Mouse (Mus musculus) liver, embryonic 13.5 days (tissue): ENCODE data around the gene Vps37d. TPM values are rescaled to one million over a fixed set of nuclear protein-coding genes. Genes with fewer than 3 reads are reported as not detected.
A peak's percentile ranks its signal among the peaks of the same experiment; 100 is the strongest.

Source experiments
- ATAC-seq: fragments of 200-750 bp; cut with Nextera tagmentation; 2 replicates; pipeline ENCODE4 v1.8.0; 2017; ENCODE audit warnings: low read depth, mild to moderate bottlenecking, moderate number of reproducible peaks, moderate library complexity
- DNase-seq: peaks from one replicate; pipeline ENCODE4 v3.0.0; 2022
- H3K27ac ChIP-seq: fragments of 300-500 bp; sonication (generic); 2 replicates; pipeline ENCODE4 v1.5.1; 2015; ENCODE audit warnings: moderate library complexity, mild to moderate bottlenecking, inconsistent platforms
- H3K27me3 ChIP-seq: fragments of 300-500 bp; sonication (generic); 2 replicates; pipeline ENCODE4 v1.6.1; 2015; ENCODE audit warnings: mild to moderate bottlenecking, inconsistent platforms
- H3K36me3 ChIP-seq: fragments of 300-500 bp; sonication (generic); 2 replicates; pipeline ENCODE4 v1.6.1; 2015; ENCODE audit warnings: mild to moderate bottlenecking, inconsistent platforms
- H3K4me1 ChIP-seq: fragments of 300-500 bp; sonication (generic); replicated peaks from 2 replicates; pipeline ENCODE4 v1.6.1; 2015; ENCODE audit warnings: inconsistent platforms
- H3K4me2 ChIP-seq: fragments of 300-500 bp; sonication (generic); 2 replicates; pipeline ENCODE4 v1.6.1; 2015; ENCODE audit warnings: inconsistent platforms, mild to moderate bottlenecking, moderate library complexity
- H3K4me3 ChIP-seq: fragments of 300-500 bp; sonication (generic); replicated peaks from 2 replicates; pipeline ENCODE4 v1.5.1; 2015; ENCODE audit warnings: mild to moderate bottlenecking, inconsistent platforms
- H3K9ac ChIP-seq: fragments of 300-500 bp; sonication (generic); 2 replicates; pipeline ENCODE4 v1.6.1; 2015; ENCODE audit warnings: mild to moderate bottlenecking, inconsistent platforms
- H3K9me3 ChIP-seq: fragments of 300-500 bp; sonication (generic); replicated peaks from 2 replicates; pipeline ENCODE4 v1.6.1; 2016; ENCODE audit warnings: inconsistent platforms
- WGBS: fragments of 180-500 bp; shearing (Covaris S2); methylation state at CpG from one replicate; pipeline ENCODE4 v1.1.7; 2015; ENCODE audit not compliant: insufficient replicate concordance; 5-methylcytosine and 5-hydroxymethylcytosine counted together
- polyA plus RNA-seq: library from polyadenylated mRNA; unstranded; fragments of >200 nt; fragmentation: Nextera tagmentation; extraction: Ambion mirVana; gene quantifications from 2 replicates; pipeline ENCODE4 v1.2.1, GENCODE M21; 2015

Vps37d gene
- polyA plus RNA-seq, 1 experiment from 2014 or later, result 0.47 TPM

DNA sequence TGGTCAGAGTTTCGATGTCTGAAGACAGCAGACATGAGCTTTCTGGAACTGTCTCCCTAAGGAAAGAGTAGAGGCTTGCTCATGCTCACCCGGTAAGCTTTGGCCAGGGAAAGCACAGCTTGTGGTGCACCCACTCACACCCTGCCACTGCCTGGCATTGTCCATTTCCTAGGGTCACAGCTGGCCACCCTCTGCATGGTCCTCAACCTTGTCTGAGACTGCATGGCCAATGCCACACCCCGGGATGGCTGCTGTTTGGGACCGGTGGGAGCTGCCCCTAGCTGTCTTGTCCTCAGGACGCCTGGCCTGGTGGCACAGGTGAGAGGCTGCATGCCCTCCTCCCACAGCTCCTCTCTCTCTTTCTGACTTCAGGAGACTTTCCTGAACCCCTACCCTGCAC is 29.5 kb downstream of the Vps37d start:
- no peaks in the 10 kb centered on the region for H3K27me3 ChIP-seq
- ATAC-seq (no peak), DNase-seq (no peak)
- H3K4me2 ChIP-seq, result no peak overlapping the region
- peaks cover 31% of the 10 kb centered on the region for H3K36me3 ChIP-seq
- H3K27ac ChIP-seq, result no peak overlapping the region
- no peaks in the 10 kb centered on the region for H3K4me1 ChIP-seq
- H3K4me3 ChIP-seq, result no peak overlapping the region
- H3K9me3 ChIP-seq, result no peaks in the 10 kb centered on the region
- H3K9ac ChIP-seq, result no peak overlapping the region
- WGBS, result 73% methylated on average over 5 of the region's 5 CpGs

DNA sequence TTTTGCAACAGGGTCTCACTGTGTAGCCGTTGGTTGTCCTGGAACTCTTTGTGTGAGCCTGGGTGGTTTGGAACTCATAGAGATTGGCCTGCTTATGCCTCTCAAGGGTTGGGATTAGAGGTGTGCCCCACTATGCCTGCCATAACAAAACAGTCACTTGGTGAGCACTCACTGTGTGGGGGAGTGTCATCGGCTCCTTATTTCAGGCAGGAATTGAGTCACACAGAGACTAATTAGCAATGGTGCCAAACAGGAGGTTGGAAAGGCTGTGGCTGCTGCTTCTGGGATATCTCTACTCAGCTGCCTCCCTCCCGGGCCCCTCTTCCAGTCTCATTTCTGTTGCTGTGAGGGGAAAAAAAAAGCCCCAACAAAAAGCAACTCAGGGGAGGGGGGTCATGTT is 33.5 kb downstream of the Vps37d start:
- Histone ChIP-seq H3K9me3 (no peaks in the 10 kb centered on the region), H3K9ac (no peak overlapping the region), H3K27me3 (no peaks in the 10 kb centered on the region), H3K27ac (no peak overlapping the region), H3K4me2 (no peak overlapping the region), H3K4me3 (no peak overlapping the region), H3K36me3 (peaks cover 15% of the 10 kb centered on the region), H3K4me1 (peaks cover 35% of the 10 kb centered on the region)
- ATAC-seq (no peak), DNase-seq (no peak)
- WGBS, result 78% methylated on average over 3 of the region's 3 CpGs

DNA sequence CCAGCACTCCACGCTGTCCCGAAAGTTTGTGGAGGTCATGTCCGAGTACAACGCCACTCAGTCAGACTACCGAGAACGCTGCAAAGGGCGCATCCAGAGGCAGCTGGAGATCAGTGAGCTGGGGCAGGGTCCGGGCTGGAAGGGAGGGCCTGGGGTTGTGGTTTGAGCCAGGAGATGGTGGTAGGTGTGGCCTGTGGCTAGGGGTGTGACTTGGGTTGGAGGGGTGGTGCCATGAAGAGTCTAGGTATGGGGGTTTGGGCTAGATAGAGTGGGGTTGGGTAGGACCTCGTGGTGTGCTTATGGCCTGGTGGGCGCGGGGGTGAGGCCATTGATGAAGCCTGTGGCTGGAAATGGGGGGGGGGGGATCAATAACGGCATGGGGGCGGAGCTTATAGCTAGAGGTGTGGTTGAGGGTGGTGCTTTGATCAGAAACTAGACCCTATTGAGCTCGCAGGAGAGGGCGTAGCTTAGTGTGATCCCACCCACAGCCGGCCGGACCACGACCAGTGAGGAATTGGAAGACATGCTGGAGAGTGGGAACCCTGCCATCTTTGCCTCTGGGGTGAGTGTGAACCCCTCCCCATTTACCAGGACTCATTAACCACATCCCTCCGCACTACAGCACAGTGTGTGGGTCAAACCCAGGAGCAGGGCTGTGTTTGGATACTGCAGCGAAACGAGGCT is 35.8 kb downstream of the Vps37d start:
- peak overlapping the region; percentile 36; the same call in 1 of the 2 replicates for H3K9ac ChIP-seq
- ATAC-seq, result peak; percentile 70
- peaks cover 6% of the 10 kb centered on the region; the same call in 1 of the 2 replicates for H3K36me3 ChIP-seq
- no peaks in the 10 kb centered on the region for H3K27me3 ChIP-seq
- 36% methylated on average over 21 of the region's 21 CpGs for WGBS
- H3K4me2 ChIP-seq, result peak overlapping the region; percentile 62
- H3K4me1 ChIP-seq, result peaks cover 43% of the 10 kb centered on the region
- peak overlapping the region; percentile 38 for H3K4me3 ChIP-seq
- H3K27ac ChIP-seq, result no peak overlapping the region
- no peaks in the 10 kb centered on the region for H3K9me3 ChIP-seq
- peak; percentile 38 for DNase-seq

DNA sequence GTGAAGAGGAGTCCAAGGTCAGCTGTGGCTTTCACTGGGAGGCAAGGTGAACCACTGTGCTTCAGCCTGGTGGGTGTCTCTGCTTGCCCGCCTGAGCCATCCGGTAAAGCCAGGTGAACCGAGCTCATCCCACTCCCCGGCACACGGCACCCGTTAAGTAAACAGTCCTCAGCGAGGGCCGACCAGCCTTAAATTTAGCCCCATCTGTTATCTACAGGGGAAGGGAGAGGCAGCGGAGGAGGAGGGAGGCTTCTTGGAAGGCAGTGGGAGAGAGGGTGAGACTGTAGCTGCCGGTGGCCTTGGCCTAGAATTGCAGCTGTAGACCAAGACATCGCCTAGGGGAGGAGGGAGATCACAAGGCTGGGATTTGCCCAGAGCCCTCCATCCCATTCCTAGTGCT is 37.3 kb downstream of the Vps37d start:
- Histone ChIP-seq H3K36me3 (peaks cover 6% of the 10 kb centered on the region; the same call in 1 of the 2 replicates), H3K27me3 (no peaks in the 10 kb centered on the region), H3K9ac (peak overlapping the region; percentile 8), H3K4me1 (peaks cover 49% of the 10 kb centered on the region), H3K27ac (peak overlapping the region; percentile 50), H3K4me2 (peak overlapping the region; percentile 30), H3K4me3 (no peak overlapping the region), H3K9me3 (no peaks in the 10 kb centered on the region)
- no peak for DNase-seq
- no peak for ATAC-seq
- WGBS, result 28% methylated on average over 11 of the region's 11 CpGs

DNA sequence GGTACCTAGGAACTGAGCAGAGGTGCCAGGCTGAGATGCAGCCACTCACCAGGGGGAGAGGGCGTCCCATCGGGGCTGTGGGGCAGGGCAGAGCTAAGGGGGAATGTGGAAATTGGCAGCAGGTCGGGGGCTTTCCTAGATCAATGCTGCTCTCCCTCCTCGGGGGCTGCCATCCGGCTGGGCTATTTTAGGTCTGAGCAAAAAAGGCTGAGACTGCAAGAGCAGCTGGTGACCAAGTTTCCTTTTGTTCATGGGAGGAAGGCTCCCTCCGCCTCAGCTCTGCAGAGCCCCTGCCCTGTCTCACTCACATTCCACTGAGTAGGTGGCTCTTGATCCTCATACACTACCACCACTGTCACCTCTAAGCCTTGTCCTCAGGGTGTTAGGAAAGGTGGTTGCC is 38.0 kb downstream of the Vps37d start:
- Histone ChIP-seq H3K4me1 (peaks cover 54% of the 10 kb centered on the region), H3K9me3 (no peaks in the 10 kb centered on the region), H3K9ac (peak overlapping the region; percentile 8), H3K4me3 (no peak overlapping the region), H3K27ac (peak overlapping the region; percentile 50), H3K4me2 (peak overlapping the region; percentile 30; the same call in 1 of the 2 replicates), H3K27me3 (no peaks in the 10 kb centered on the region), H3K36me3 (peaks cover 4% of the 10 kb centered on the region; the same call in 1 of the 2 replicates)
- WGBS, result 46% methylated on average over 6 of the region's 6 CpGs
- ATAC-seq (no peak), DNase-seq (no peak)

DNA sequence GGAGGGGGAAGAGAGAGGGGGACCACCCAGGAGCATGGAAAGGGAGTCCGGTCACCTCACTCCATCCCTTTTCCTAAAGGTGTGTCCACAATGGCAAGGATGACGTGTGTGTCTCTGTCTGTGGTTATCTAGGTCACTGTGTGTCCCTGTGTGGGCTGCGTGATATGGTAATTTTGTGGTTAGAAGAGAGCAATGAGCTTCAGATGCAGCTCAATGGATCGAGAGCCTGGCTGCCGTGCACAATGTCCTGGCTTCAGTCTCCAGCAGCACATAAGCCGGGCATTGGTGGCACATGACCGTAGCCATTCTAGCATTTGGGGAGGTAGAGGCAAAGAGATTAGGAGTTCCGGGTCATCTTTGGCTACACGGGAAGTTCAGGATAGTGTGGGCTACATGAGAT is 38.5 kb downstream of the Vps37d start:
- WGBS, result 33% methylated on average over 9 of the region's 9 CpGs
- ATAC-seq (no peak), DNase-seq (no peak)
- no peaks in the 10 kb centered on the region for H3K27me3 ChIP-seq
- peaks cover 54% of the 10 kb centered on the region for H3K4me1 ChIP-seq
- no peak overlapping the region for H3K4me3 ChIP-seq
- H3K4me2 ChIP-seq, result peak overlapping the region; percentile 30; the same call in 1 of the 2 replicates
- H3K9me3 ChIP-seq, result peaks cover 3% of the 10 kb centered on the region; the same call in 1 of the 2 replicates
- no peak overlapping the region for H3K9ac ChIP-seq
- peak overlapping the region; percentile 50; the same call in 1 of the 2 replicates for H3K27ac ChIP-seq
- no peaks in the 10 kb centered on the region for H3K36me3 ChIP-seq

DNA sequence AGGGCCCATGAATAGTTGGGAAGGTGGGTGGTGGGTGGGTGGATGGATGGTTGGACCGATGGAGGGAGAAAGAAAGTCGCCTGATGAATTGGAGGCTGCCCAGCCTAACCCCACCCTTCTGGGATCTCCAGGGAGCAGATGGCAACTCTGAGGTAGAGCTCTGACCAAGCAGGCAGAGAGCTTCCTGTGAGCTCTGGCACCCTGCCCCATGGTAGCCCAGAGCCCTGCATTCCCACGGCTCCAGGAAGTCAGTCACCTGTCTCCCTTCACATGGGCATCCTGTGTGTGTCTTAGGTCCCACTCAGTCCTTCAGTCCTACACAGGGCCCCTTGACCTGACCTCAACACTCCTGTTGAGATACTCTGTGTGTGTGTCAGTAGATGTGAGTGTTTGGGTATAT is 40.1 kb downstream of the Vps37d start:
- H3K9me3 ChIP-seq, result peaks cover 6% of the 10 kb centered on the region; the same call in 1 of the 2 replicates
- no peaks in the 10 kb centered on the region for H3K27me3 ChIP-seq
- WGBS, result 78% methylated on average over 3 of the region's 3 CpGs
- ATAC-seq, result no peak
- no peak overlapping the region for H3K27ac ChIP-seq
- H3K4me1 ChIP-seq, result peaks cover 52% of the 10 kb centered on the region
- no peak overlapping the region for H3K4me2 ChIP-seq
- no peak for DNase-seq
- H3K9ac ChIP-seq, result no peak overlapping the region
- H3K36me3 ChIP-seq, result no peaks in the 10 kb centered on the region
- no peak overlapping the region for H3K4me3 ChIP-seq

DNA sequence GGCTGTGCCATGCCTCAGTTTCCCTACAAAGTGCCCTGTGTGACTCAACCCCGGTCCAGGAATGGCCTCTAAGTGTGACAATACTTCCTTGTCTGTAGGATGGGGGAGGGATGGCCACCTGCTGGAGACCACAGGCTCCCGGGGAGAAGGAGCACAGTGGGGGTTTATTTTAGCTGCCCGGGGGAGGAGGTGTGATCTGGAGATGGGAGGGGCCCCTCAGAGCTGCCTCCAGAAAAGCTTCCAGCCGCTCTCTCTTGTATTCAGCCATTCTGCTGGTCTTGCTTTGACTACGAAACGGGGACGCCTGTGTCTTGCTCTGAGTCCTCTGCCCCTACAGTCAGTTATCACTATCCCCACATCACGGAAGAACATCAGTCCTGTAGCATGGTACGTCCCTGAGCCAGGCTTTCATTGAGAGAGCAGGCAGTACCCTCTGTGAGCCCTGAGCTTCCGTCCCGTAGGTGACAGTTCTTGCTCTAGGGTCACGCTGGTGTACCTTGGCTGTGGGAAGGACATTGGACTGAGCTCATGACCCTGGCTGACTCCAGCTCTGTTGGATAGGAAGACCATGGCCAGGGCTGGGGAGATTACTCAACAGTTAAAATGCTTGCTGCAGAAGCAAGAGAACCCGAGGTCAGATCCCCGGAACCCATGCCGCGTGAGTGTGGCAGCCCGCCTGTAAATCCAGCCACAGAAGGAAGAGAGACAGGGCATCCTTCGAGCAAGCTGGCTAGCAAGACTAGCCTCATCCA is 42.3 kb downstream of the Vps37d start:
- H3K4me1 ChIP-seq, result peaks cover 31% of the 10 kb centered on the region
- ATAC-seq (peak; percentile 63), DNase-seq (no peak)
- no peak overlapping the region for H3K4me3 ChIP-seq
- 0 out of 2 replicates have a peak overlapping the region, but pooled peaks have one; percentile 1 for H3K4me2 ChIP-seq
- peaks cover 6% of the 10 kb centered on the region; the same call in 1 of the 2 replicates for H3K9me3 ChIP-seq
- no peaks in the 10 kb centered on the region for H3K36me3 ChIP-seq
- peak overlapping the region; percentile 41 for H3K27ac ChIP-seq
- H3K27me3 ChIP-seq, result no peaks in the 10 kb centered on the region
- no peak overlapping the region for H3K9ac ChIP-seq
- WGBS, result 56% methylated on average over 18 of the region's 18 CpGs

DNA sequence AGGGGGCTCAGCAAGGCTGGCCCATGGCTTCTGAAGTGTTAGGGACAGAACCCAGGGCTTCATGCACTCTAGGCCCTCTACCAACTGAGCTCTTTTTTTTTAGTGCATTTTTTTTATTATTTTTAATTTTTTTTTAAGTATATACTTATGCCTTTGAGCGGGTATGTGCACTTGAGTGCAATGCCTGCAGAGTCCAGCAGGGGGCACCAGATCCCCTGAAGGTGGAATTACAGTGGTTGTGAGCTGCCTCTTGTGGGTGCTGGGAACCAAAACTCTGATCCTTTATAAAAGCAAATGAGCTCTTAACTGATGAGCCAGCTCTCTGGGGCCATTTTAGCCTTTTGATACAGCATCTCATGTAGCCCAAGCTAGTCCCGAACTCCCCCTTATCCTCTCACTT is 43.5 kb downstream of the Vps37d start:
- no peaks in the 10 kb centered on the region for H3K27me3 ChIP-seq
- 89% methylated on average over 2 of the region's 2 CpGs for WGBS
- DNase-seq, result no peak
- peaks cover 21% of the 10 kb centered on the region for H3K4me1 ChIP-seq
- H3K27ac ChIP-seq, result no peak overlapping the region
- H3K36me3 ChIP-seq, result no peaks in the 10 kb centered on the region
- H3K4me3 ChIP-seq, result no peak overlapping the region
- ATAC-seq, result no peak
- peaks cover 6% of the 10 kb centered on the region; the same call in 1 of the 2 replicates for H3K9me3 ChIP-seq
- no peak overlapping the region for H3K4me2 ChIP-seq
- H3K9ac ChIP-seq, result no peak overlapping the region

DNA sequence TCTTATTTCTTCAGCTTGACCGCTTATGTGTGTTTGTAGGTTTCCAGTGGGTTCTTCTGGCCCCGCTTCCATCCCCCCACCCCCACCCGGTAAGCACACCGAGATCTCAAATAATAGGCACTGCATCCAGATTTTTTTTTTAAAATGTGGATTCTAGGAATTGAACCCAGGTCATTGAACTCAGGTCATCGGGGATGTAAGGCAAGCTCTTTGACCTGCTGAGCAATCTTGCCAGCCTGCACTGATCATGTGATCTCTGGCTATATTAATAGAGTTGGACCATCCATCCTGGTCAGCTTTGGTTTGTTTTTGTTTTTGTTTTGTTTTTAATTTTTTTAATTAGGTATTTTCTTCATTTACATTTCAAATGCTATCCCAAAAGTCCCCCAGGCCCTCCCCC is 45.5 kb downstream of the Vps37d start:
- peaks cover 6% of the 10 kb centered on the region; the same call in 1 of the 2 replicates for H3K9me3 ChIP-seq
- ATAC-seq, result no peak
- no peak overlapping the region for H3K27ac ChIP-seq
- no peak overlapping the region for H3K9ac ChIP-seq
- no peak for DNase-seq
- H3K27me3 ChIP-seq, result no peaks in the 10 kb centered on the region
- WGBS, result 73% methylated on average over 5 of the region's 5 CpGs
- H3K4me2 ChIP-seq, result no peak overlapping the region
- H3K36me3 ChIP-seq, result no peaks in the 10 kb centered on the region
- H3K4me3 ChIP-seq, result no peak overlapping the region
- peaks cover 27% of the 10 kb centered on the region for H3K4me1 ChIP-seq

DNA sequence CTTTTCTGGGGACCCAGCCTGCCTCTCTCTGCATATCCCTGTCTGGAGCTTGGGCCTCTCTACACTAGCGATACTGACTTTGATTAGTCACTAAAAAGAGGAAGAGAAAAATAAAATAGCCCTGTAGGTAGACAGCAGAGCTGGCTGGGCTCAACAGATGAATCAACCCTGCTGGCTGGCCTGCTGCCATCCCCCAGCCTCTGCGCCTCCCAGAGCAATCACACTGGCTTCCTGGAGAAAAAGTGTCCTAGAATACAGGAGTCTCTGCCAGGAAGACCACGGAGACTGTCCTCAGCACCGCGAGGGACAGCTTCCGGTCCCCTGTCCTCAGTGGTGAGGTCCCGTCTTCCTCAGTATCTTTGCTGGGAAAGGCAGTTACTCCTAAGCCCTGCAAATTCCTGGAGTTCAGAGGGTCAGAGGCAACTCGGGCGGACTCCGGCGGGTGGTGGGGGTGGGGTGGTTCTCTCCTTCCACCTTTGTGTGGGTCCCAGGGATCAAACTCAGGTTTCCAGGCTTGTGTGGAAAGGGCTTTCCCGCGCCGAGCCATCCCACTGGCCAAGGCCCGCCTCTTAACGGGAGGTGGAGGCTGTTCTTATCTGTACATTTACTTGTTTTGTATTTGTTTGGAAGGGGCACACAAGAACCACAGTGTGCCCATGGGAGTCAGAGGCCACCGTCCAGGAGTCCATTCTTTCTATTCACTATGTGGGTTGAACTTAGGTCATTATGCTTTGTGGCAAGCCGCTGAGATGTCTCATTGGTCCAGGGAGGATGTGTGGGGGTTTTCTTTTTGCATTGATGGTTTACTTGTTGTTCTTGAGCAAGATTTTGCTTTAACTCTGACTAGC is 48.8 kb downstream of the Vps37d start:
- Histone ChIP-seq H3K4me2 (peak overlapping the region; percentile 27; the same call in 1 of the 2 replicates), H3K4me1 (peaks cover 36% of the 10 kb centered on the region), H3K9me3 (no peaks in the 10 kb centered on the region), H3K27ac (peak overlapping the region; percentile 58; the same call in 1 of the 2 replicates), H3K9ac (peak overlapping the region; percentile 15; the same call in 1 of the 2 replicates), H3K4me3 (no peak overlapping the region), H3K27me3 (peaks cover 20% of the 10 kb centered on the region), H3K36me3 (no peaks in the 10 kb centered on the region)
- DNase-seq, result no peak
- WGBS, result 37% methylated on average over 18 of the region's 18 CpGs
- ATAC-seq, result peak; percentile 29; the same call in 1 of the 2 replicates
